Mouse (Mus musculus) liver, postnatal 0 days (tissue): ENCODE results near the gene Tfdp2. TPM values are rescaled to one million over a fixed set of nuclear protein-coding genes. Genes with fewer than 3 reads are reported as not detected.

Experiments
- ATAC-seq: fragments of 200-750 bp; cut with Nextera tagmentation; 2 replicates; pipeline ENCODE4 v1.8.0; 2017; ENCODE audit warnings: mild to moderate bottlenecking, moderate library complexity
- DNase-seq: peaks from one replicate; pipeline ENCODE4 v3.0.0-alpha.2; 2016
- H3K27ac ChIP-seq: fragments of 300-500 bp; sonication (generic); 2 replicates; pipeline ENCODE4 v1.5.1; 2014; ENCODE audit warnings: antibody characterized with exemption, moderate library complexity, mild to moderate bottlenecking, low read depth
- H3K27me3 ChIP-seq: fragments of 300-500 bp; sonication (generic); 2 replicates; pipeline ENCODE4 v1.6.1; 2014; ENCODE audit warnings: low read length, control low read depth, mixed read lengths; ENCODE audit not compliant: insufficient read depth
- H3K36me3 ChIP-seq: fragments of 300-500 bp; sonication (generic); replicated peaks from 2 replicates; pipeline ENCODE4 v1.6.1; 2014; ENCODE audit warnings: mild to moderate bottlenecking, control low read depth, low read length, moderate library complexity, mixed read lengths; ENCODE audit not compliant: insufficient read depth
- H3K4me1 ChIP-seq: fragments of 300-500 bp; sonication (generic); 2 replicates; pipeline ENCODE4 v1.6.1; 2014; ENCODE audit warnings: antibody characterized with exemption, mild to moderate bottlenecking, control low read depth; ENCODE audit not compliant: insufficient read depth
- H3K4me2 ChIP-seq: fragments of 300-500 bp; sonication (generic); 2 replicates; pipeline ENCODE4 v1.6.1; 2014; ENCODE audit warnings: low read depth, mild to moderate bottlenecking, low read length, moderate library complexity, mixed read lengths
- H3K4me3 ChIP-seq: fragments of 300-500 bp; sonication (generic); 2 replicates; pipeline ENCODE4 v1.5.1; 2014; ENCODE audit warnings: low read depth, low read length
- H3K9ac ChIP-seq: fragments of 300-500 bp; sonication (generic); replicated peaks from 2 replicates; pipeline ENCODE4 v1.6.1; 2014; ENCODE audit warnings: mild to moderate bottlenecking, moderate library complexity
- H3K9me3 ChIP-seq: fragments of 300-500 bp; sonication (generic); 2 replicates; pipeline ENCODE4 v1.6.1; 2016; ENCODE audit warnings: mild to moderate bottlenecking, control low read depth, low read length, mixed read lengths
- CTCF ChIP-seq: sonication (generic); IDR thresholded peaks from 2 replicates; pipeline ENCODE4 v1.5.1; 2016; ENCODE audit warnings: antibody characterized with exemption, low read depth
- EP300 ChIP-seq: IDR thresholded peaks from 2 replicates; pipeline ENCODE4 v1.6.1; 2016; ENCODE audit warnings: antibody characterized with exemption, low read depth, mild to moderate bottlenecking
- WGBS: fragments of 180-500 bp; shearing (Covaris S2); extraction: QIAGEN DNeasy Blood & Tissue Kit; methylation state at CpG from one replicate; pipeline ENCODE4 v1.1.7; 2014; ENCODE audit not compliant: insufficient replicate concordance; 5-methylcytosine and 5-hydroxymethylcytosine counted together
- polyA plus RNA-seq: library from polyadenylated mRNA; unstranded; fragments of >200 nt; fragmentation: Nextera tagmentation; extraction: Ambion mirVana; gene quantifications from 2 replicates; pipeline ENCODE4 v1.2.1, GENCODE M21; 2015

Gene Tfdp2
- polyA plus RNA-seq, 1 experiment from 2014 or later: 61.7 TPM

- no peaks in the 10 kb centered on the region for H3K9me3 ChIP-seq
- no peak overlapping the region for H3K4me3 ChIP-seq
- H3K36me3 ChIP-seq: peaks cover 30% of the 10 kb centered on the region
- H3K27ac ChIP-seq: no peak overlapping the region
- ATAC-seq: no peak
- H3K27me3 ChIP-seq: no peaks in the 10 kb centered on the region
- no peaks in the 10 kb centered on the region for H3K4me1 ChIP-seq
- TF ChIP-seq CTCF (no peak), EP300 (no peak)
- no peak overlapping the region for H3K9ac ChIP-seq
- no peak overlapping the region for H3K4me2 ChIP-seq
- DNase-seq: no peak
Observed at GRCm38 (mm10) chr9:96275543-96275942, 79.5 kb downstream of the Tfdp2 start.

GRCm38 (mm10) chr9:96281497-96281896, 85.4 kb downstream of the Tfdp2 start:
- Histone ChIP-seq H3K4me1 (no peaks in the 10 kb centered on the region), H3K36me3 (peaks cover 27% of the 10 kb centered on the region), H3K4me2 (no peak overlapping the region), H3K27ac (no peak overlapping the region), H3K27me3 (no peaks in the 10 kb centered on the region), H3K9me3 (no peaks in the 10 kb centered on the region), H3K4me3 (no peak overlapping the region), H3K9ac (no peak overlapping the region)
- TF ChIP-seq EP300: no peak
- peak; percentile 43 for TF ChIP-seq CTCF
- 54% methylated on average over 3 of the region's 3 CpGs for WGBS
- ATAC-seq (no peak), DNase-seq (no peak)

DNA sequence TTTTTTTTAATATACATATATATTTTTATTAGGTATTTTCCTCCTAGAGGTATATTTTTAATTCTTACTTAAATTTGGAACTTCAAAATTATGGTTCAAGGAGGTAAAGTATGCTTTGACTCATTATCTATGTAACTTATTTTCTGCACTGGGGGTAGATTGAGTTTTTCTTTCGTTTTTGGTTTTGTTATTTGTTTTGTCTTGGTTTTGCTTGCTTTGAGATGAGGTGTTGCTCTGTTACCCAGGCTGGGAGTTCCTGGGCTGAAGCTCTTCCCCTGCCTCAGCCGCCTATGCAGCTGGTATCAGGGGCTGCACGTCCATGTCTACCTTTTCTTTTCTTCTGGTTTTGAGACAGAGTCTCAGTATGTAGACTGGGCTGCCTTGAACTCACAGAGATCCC, 86.0 kb downstream of the Tfdp2 start:
- ATAC-seq: no peak

DNA sequence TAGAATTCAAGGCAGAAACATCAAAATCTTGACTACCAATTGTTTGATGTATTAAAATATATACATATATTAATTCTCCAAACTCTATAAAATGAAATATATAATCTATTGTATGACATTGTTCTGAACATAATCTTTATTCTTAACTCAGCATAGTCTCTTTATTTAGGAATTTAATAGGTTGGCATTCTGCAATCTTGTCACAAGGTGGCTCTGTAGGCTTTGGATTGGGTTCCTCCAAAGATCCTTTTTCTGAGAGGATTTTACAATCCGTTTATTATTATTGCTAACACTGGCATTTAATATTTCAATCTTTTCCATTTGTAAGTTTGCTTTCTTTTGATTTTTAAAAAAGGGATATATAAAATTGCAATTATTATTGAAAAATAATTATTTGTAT, 88.8 kb downstream of the Tfdp2 start:
- TF ChIP-seq EP300 (no peak), CTCF (peak; percentile 60)
- H3K9ac ChIP-seq: no peak overlapping the region
- H3K9me3 ChIP-seq: no peaks in the 10 kb centered on the region
- no peaks in the 10 kb centered on the region for H3K27me3 ChIP-seq
- H3K4me1 ChIP-seq: no peaks in the 10 kb centered on the region
- no peak overlapping the region for H3K4me3 ChIP-seq
- no peak overlapping the region for H3K4me2 ChIP-seq
- no peak for ATAC-seq
- no peak overlapping the region for H3K27ac ChIP-seq
- DNase-seq: no peak
- WGBS: 23% methylated on average over 1 of the region's 1 CpGs
- peaks cover 29% of the 10 kb centered on the region for H3K36me3 ChIP-seq

More for the DNA sequence above, 86.0 kb downstream of the Tfdp2 start:
- H3K9me3 ChIP-seq: no peaks in the 10 kb centered on the region
- H3K27me3 ChIP-seq: no peaks in the 10 kb centered on the region
- no peak for DNase-seq
- TF ChIP-seq EP300 (no peak), CTCF (no peak)
- H3K4me3 ChIP-seq: no peak overlapping the region
- H3K36me3 ChIP-seq: peaks cover 28% of the 10 kb centered on the region
- H3K4me2 ChIP-seq: no peak overlapping the region
- no peak overlapping the region for H3K27ac ChIP-seq
- no peak overlapping the region for H3K9ac ChIP-seq
- no peaks in the 10 kb centered on the region for H3K4me1 ChIP-seq
- 89% methylated on average over 3 of the region's 3 CpGs for WGBS

- Histone ChIP-seq H3K4me3 (no peak overlapping the region), H3K27ac (no peak overlapping the region), H3K4me2 (no peak overlapping the region), H3K27me3 (no peaks in the 10 kb centered on the region), H3K4me1 (no peaks in the 10 kb centered on the region), H3K9me3 (no peaks in the 10 kb centered on the region), H3K36me3 (peaks cover 44% of the 10 kb centered on the region), H3K9ac (no peak overlapping the region)
- WGBS: 98% methylated on average over 7 of the region's 7 CpGs
- ATAC-seq (no peak), DNase-seq (no peak)
- TF ChIP-seq CTCF (no peak), EP300 (no peak)
Observed at GRCm38 (mm10) chr9:96292144-96292543, 96.1 kb downstream of the Tfdp2 start.

- no peak overlapping the region for H3K27ac ChIP-seq
- ATAC-seq (no peak), DNase-seq (no peak)
- H3K36me3 ChIP-seq: peaks cover 71% of the 10 kb centered on the region
- H3K9ac ChIP-seq: no peak overlapping the region
- WGBS: 93% methylated on average over 3 of the region's 3 CpGs
- no peak overlapping the region for H3K4me2 ChIP-seq
- H3K9me3 ChIP-seq: no peaks in the 10 kb centered on the region
- no peaks in the 10 kb centered on the region for H3K4me1 ChIP-seq
- TF ChIP-seq CTCF (no peak), EP300 (no peak)
- H3K4me3 ChIP-seq: no peak overlapping the region
- H3K27me3 ChIP-seq: no peaks in the 10 kb centered on the region
Observed at GRCm38 (mm10) chr9:96299324-96300008, 103.4 kb downstream of the Tfdp2 start.
